In the genomic region with DNA sequence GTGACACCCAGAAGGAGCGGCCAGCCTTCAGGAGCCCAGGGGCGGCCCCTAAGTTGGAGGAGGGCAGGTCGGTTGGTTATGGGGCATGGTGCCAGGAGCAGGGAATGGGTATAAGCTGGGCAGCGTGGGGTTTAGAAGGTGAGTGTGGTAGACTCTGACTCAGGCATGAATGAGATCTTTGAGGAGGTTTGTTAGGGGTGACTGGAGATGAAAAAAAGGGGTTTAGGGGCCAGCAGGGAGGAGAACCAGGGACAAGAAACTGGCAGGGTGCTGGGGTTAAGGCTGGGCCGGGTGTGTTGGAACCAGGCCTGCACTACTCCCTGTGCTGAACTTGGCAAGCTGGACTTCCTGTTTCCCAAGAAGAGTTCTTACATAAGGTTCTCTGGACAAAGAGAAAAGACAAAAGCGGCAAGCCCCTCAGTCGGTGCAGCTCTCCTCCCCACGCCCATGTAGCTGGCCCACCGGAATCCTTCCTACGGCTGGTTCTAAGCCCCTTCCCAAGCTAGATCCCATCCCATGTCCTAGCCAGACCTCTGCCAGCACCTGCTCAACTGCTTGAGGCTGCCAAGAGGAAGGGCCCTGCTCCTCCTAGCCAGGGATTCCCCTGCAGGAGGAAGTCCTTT, we compare ENCODE assay signal across 8 mouse cellular contexts. TPM values are rescaled to one million over a fixed set of nuclear protein-coding genes. Genes with fewer than 3 reads are reported as not detected.
DNase-seq lines count a peak whose midpoint lies in the region; ATAC-seq and TF ChIP-seq lines count a peak whose summit lies in the region.

A gene (minus strand): TSS at position 259 of the 623 bp plus-strand sequence.

- peak within 1 kb of the TSS; percentile 19; the same call in 1 of the 2 replicates for H3K4me3 ChIP-seq in left cerebral cortex, adult 2 months
- peak within 1 kb of the TSS; percentile 52 for H3K4me3 ChIP-seq in cerebellum, adult 2 months (replicated peaks; ENCODE audit: insufficient read depth, low read depth, low read length)
- H3K4me3 ChIP-seq in intestine, embryonic 14.5 days (ENCODE audit: low read depth, low read length) = no peak within 1 kb of the TSS
- H3K4me3 ChIP-seq in liver, embryonic 15.5 days (replicated peaks) = no peak within 1 kb of the TSS
- no peak within 1 kb of the TSS for H3K4me3 ChIP-seq in neural tube, embryonic 15.5 days (replicated peaks)

- H3K36me3 ChIP-seq in intestine, embryonic 14.5 days (ENCODE audit: control insufficient read depth, insufficient read depth, low read length) = no peaks in the 10 kb centered on the region
- H3K36me3 ChIP-seq in liver, embryonic 15.5 days (replicated peaks) = no peaks in the 10 kb centered on the region
- no peaks in the 10 kb centered on the region for H3K36me3 ChIP-seq in neural tube, embryonic 15.5 days

- peaks cover 36% of the 10 kb centered on the region for H3K4me1 ChIP-seq in cerebellum, adult 2 months (ENCODE audit: control insufficient read depth, insufficient read depth, low read length)
- peaks cover 23% of the 10 kb centered on the region for H3K4me1 ChIP-seq in intestine, embryonic 14.5 days (replicated peaks; ENCODE audit: control insufficient read depth, insufficient read depth, low read length)
- peaks cover 48% of the 10 kb centered on the region for H3K4me1 ChIP-seq in liver, embryonic 15.5 days (replicated peaks)
- peaks cover 42% of the 10 kb centered on the region for H3K4me1 ChIP-seq in neural tube, embryonic 15.5 days

- WGBS in cerebellum, adult 2 months = 5% methylated on average over 10 of the region's 10 CpGs
- WGBS in intestine, embryonic 14.5 days = 72% methylated on average over 10 of the region's 10 CpGs
- 49% methylated on average over 10 of the region's 10 CpGs for WGBS in liver, embryonic 15.5 days (ENCODE audit: insufficient replicate concordance)
- WGBS in neural tube, embryonic 15.5 days = 62% methylated on average over 10 of the region's 10 CpGs

- peak in 1 of 2 experiments; percentile 55 for DNase-seq in left cerebral cortex, adult 2 months (ENCODE audit: extremely low spot score in 1 of 2, low spot score in 2 of 2)
- no peak for DNase-seq in left cerebral cortex, adult 8-10 months (ENCODE audit: low spot score in 2 of 2)
- DNase-seq in cerebellum, adult 2 months = peak; percentile 89 to 92
- DNase-seq in gastrocnemius, postnatal 10 days = peak; percentile 71
- DNase-seq in intestine, embryonic 14.5 days (ENCODE audit: low spot score) = peak; percentile 59
- no peak for DNase-seq in thymus, postnatal 14 days

- no peak within 1 kb of the TSS for H3K4me2 ChIP-seq in intestine, embryonic 14.5 days (ENCODE audit: low read length)
- no peak within 1 kb of the TSS; the same call in 1 of the 2 replicates for H3K4me2 ChIP-seq in liver, embryonic 15.5 days
- H3K4me2 ChIP-seq in neural tube, embryonic 15.5 days = no peak within 1 kb of the TSS; the same call in 1 of the 2 replicates

- peak within 1 kb of the TSS; percentile 88 for H3K27ac ChIP-seq in left cerebral cortex, adult 2 months
- H3K27ac ChIP-seq in cerebellum, adult 2 months (ENCODE audit: insufficient read depth, low read length) = peak within 1 kb of the TSS; percentile 100
- no peak within 1 kb of the TSS; the same call in 1 of the 2 replicates for H3K27ac ChIP-seq in intestine, embryonic 14.5 days (ENCODE audit: low read depth)
- peak within 1 kb of the TSS; percentile 70 for H3K27ac ChIP-seq in liver, embryonic 15.5 days (replicated peaks)
- peak within 1 kb of the TSS; percentile 67 for H3K27ac ChIP-seq in neural tube, embryonic 15.5 days (replicated peaks)

- no peaks in the 10 kb centered on the region for H3K9me3 ChIP-seq in intestine, embryonic 14.5 days (ENCODE audit: control insufficient read depth, low read length)
- H3K9me3 ChIP-seq in liver, embryonic 15.5 days (replicated peaks) = no peaks in the 10 kb centered on the region
- H3K9me3 ChIP-seq in neural tube, embryonic 15.5 days (replicated peaks) = no peaks in the 10 kb centered on the region

- H3K27me3 ChIP-seq in cerebellum, adult 2 months (ENCODE audit: control insufficient read depth, insufficient read depth, low read length) = no peaks in the 10 kb centered on the region
- H3K27me3 ChIP-seq in intestine, embryonic 14.5 days (replicated peaks; ENCODE audit: control insufficient read depth, insufficient read depth, low read length) = no peaks in the 10 kb centered on the region
- no peaks in the 10 kb centered on the region for H3K27me3 ChIP-seq in liver, embryonic 15.5 days
- no peaks in the 10 kb centered on the region; the same call in 1 of the 2 replicates for H3K27me3 ChIP-seq in neural tube, embryonic 15.5 days (replicated peaks)

- peak; percentile 51; the same call in 1 of the 2 replicates for TF ChIP-seq POLR2A in cerebellum, adult 2 months (IDR thresholded peaks at IDR 0.05; ENCODE audit: borderline replicate concordance, insufficient read depth, low read length)

- no peak for TF ChIP-seq CTCF in left cerebral cortex, adult 2 months (IDR thresholded peaks at IDR 0.05)
- no peak for TF ChIP-seq CTCF in cerebellum, adult 2 months (IDR thresholded peaks at IDR 0.05; ENCODE audit: borderline replicate concordance, insufficient read depth, low read depth, low read length)

- no peak for ATAC-seq in intestine, embryonic 14.5 days (replicated peaks; ENCODE audit: low FRiP score, low TSS enrichment, low read depth)
- ATAC-seq in liver, embryonic 15.5 days (ENCODE audit: insufficient read depth) = no peak
- no peak for ATAC-seq in neural tube, embryonic 15.5 days (ENCODE audit: low FRiP score)

- intact Hi-C loops in left cerebral cortex, adult 2 months (cut with DNase I) = no loop called here

- no peak within 1 kb of the TSS for H3K9ac ChIP-seq in intestine, embryonic 14.5 days (ENCODE audit: low read length)
- no peak within 1 kb of the TSS for H3K9ac ChIP-seq in liver, embryonic 15.5 days
- peak within 1 kb of the TSS; percentile 20; the same call in 1 of the 2 replicates for H3K9ac ChIP-seq in neural tube, embryonic 15.5 days (replicated peaks)

RNA-seq across cellular contexts. Expression of the gene that starts here (rescaled TPM):
- 1 to 10 TPM; 3.3 to 3.8 TPM for total RNA-seq in left cerebral cortex, adult 2 months (2021)
- total RNA-seq in left cerebral cortex, adult 8-10 months (2022) = 1 to 10 TPM; 2.5 to 4.2 (median 3.2) TPM
- polyA plus RNA-seq in cerebellum, adult 2 months (2012; rRNA removed) = 4.8 and 4.9 TPM in 2 replicates
- total RNA-seq in gastrocnemius, postnatal 10 days (2021) = 1 to 10 TPM; 1.6 to 2.1 TPM
- 0.48 TPM in 1 of 2 replicates, not detected in the other for polyA plus RNA-seq in intestine, embryonic 14.5 days (2014; fragmentation: Nextera tagmentation; extraction: Ambion mirVana)
- 0.15 and 0.64 TPM in 2 replicates for polyA plus RNA-seq in liver, embryonic 15.5 days (2015; fragmentation: Nextera tagmentation; extraction: Ambion mirVana)
- polyA plus RNA-seq in neural tube, embryonic 15.5 days (2015; fragmentation: Nextera tagmentation; extraction: Ambion mirVana) = 0.19 and 0.43 TPM in 2 replicates

Comparison
In these comparisons a context has a peak if more than half of its experiments do, and no peak if none do; other contexts are left out.
1. Peak in DNase-seq in intestine, embryonic 14.5 days; RNA of the gene not detected or under 1 TPM.
2. DNase-seq: peak in cerebellum, adult 2 months (2 of 2) and gastrocnemius, postnatal 10 days (single experiment); none in left cerebral cortex, adult 8-10 months (0 of 2) and thymus, postnatal 14 days (single experiment).
3. H3K4me3 ChIP-seq: peak in left cerebral cortex, adult 2 months (single experiment) and cerebellum, adult 2 months (single experiment); none in intestine, embryonic 14.5 days (single experiment), liver, embryonic 15.5 days (single experiment) and neural tube, embryonic 15.5 days (single experiment).